Mouse (Mus musculus) liver, adult 2 months (tissue): Measurements from ENCODE around the gene Pparg.

ENCODE experiments used
- CTCF ChIP-seq: fragments of 200-500 bp; IDR thresholded peaks from 2 replicates; pipeline ENCODE4 v1.5.1; 2011; ENCODE audit warnings: low read depth, low read length, control low read depth
- POLR2A ChIP-seq: fragments of 200-500 bp; IDR thresholded peaks from 2 replicates; pipeline ENCODE4 v1.6.1; 2011; ENCODE audit warnings: low read length, control low read depth; ENCODE audit not compliant: insufficient read depth; ENCODE audit errors: extremely low read depth

- TF ChIP-seq POLR2A (no peak), CTCF (no peak)
Observed at GRCm38 (mm10) chr6:115411477-115411876, 50.7 kb downstream of the Pparg start.
